Mouse (Mus musculus): ENCODE measurements around the gene Lhfpl2.

DNA sequence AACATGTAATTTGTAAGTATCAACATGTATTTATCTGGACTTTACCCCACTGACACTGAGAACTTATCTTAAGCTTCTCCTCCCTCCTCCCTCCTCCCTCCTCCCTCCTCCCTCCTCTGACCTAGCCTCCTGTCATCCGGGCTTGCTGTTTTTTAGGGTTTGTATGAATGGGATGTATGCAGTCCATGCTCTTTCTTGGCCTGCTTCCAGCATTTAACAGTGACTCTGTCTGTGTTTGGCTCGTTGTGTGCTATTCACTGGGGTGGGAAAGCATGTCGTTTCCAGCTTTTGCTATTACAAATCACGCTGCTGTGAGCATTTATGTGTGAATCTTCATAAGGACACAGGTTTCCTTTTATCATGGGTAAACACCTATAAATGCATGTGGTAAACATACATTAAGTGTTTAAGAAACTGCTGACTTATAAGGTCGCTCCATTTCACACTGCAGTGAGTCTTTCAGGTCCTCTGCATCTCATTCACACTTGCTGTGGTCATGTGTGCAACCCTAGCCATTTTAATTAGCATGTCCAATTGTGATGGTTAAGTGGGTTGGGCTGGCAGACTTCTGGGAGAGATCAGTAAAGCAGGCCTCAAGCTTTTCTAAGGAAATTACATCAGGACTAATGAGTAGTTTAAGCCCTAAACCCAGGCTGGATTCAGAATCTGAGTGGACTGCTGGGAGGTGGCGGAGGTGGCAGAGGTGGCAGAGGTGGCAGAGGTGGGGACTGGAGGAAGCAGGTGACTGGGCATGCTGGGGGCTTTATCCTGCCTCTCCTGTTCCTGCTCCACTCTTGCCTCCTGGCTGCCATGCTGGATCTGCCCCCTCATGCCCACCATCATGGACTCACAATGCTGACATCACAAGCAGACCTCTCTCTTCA is 153.9 kb downstream of the Lhfpl2 start:
- TF ChIP-seq CTCF (IDR thresholded peaks at IDR 0.05; ENCODE audit: low read depth): no peak
- TF ChIP-seq EP300 (IDR thresholded peaks at IDR 0.05; ENCODE audit: low read depth): no peak
